Mouse (Mus musculus) stomach, embryonic 14.5 days (tissue): Measurements from ENCODE around the gene Erbb2. TPM values are rescaled to one million over a fixed set of nuclear protein-coding genes. Genes with fewer than 3 reads are reported as not detected.

ENCODE experiments used
- ATAC-seq: fragments of 200-750 bp; cut with Nextera tagmentation; 2 replicates; pipeline ENCODE4 v1.8.0; 2017; ENCODE audit warnings: low read depth, moderate TSS enrichment; ENCODE audit not compliant: insufficient number of reproducible peaks, insufficient read depth, low FRiP score
- H3K27ac ChIP-seq: fragments of 300-500 bp; sonication (generic); 2 replicates; pipeline ENCODE4 v1.5.1; 2014; ENCODE audit warnings: mild to moderate bottlenecking, low read length, moderate library complexity, mixed read lengths
- H3K27me3 ChIP-seq: fragments of 300-500 bp; sonication (generic); 2 replicates; pipeline ENCODE4 v1.6.1; 2014; ENCODE audit warnings: low read length, control low read depth, mixed read lengths; ENCODE audit not compliant: control insufficient read depth, insufficient read depth
- H3K36me3 ChIP-seq: fragments of 300-500 bp; sonication (generic); 2 replicates; pipeline ENCODE4 v1.6.1; 2014; ENCODE audit warnings: mild to moderate bottlenecking, control low read depth, low read length, moderate library complexity, mixed read lengths; ENCODE audit not compliant: control insufficient read depth, insufficient read depth
- H3K4me1 ChIP-seq: fragments of 300-500 bp; sonication (generic); 2 replicates; pipeline ENCODE4 v1.6.1; 2014; ENCODE audit warnings: low read length, control low read depth, mixed read lengths; ENCODE audit not compliant: control insufficient read depth, insufficient read depth
- H3K4me2 ChIP-seq: fragments of 300-500 bp; sonication (generic); replicated peaks from 2 replicates; pipeline ENCODE4 v1.6.1; 2014; ENCODE audit warnings: low read depth, low read length, control low read depth
- H3K4me3 ChIP-seq: fragments of 300-500 bp; sonication (generic); 2 replicates; pipeline ENCODE4 v1.5.1; 2014; ENCODE audit warnings: low read depth, low read length, control low read depth
- H3K9ac ChIP-seq: fragments of 300-500 bp; sonication (generic); replicated peaks from 2 replicates; pipeline ENCODE4 v1.6.1; 2014; ENCODE audit warnings: low read depth, mild to moderate bottlenecking, control low read depth, low read length, moderate library complexity, mixed read lengths
- H3K9me3 ChIP-seq: fragments of 300-500 bp; sonication (generic); 2 replicates; pipeline ENCODE4 v1.6.1; 2016; ENCODE audit warnings: low read depth, low read length, control low read depth; ENCODE audit not compliant: control insufficient read depth
- WGBS: fragments of 180-500 bp; shearing (Covaris S2); extraction: QIAGEN DNeasy Blood & Tissue Kit; methylation state at CpG from one replicate; pipeline ENCODE4 v1.1.7; 2014; 5-methylcytosine and 5-hydroxymethylcytosine counted together
- polyA plus RNA-seq: library from polyadenylated mRNA; unstranded; fragments of >200 nt; fragmentation: Nextera tagmentation; extraction: Ambion mirVana; gene quantifications from 2 replicates; pipeline ENCODE4 v1.2.1, GENCODE M21; 2014

The Erbb2 gene
- polyA plus RNA-seq, 1 experiment from 2014 or later = 48.0 TPM

DNA sequence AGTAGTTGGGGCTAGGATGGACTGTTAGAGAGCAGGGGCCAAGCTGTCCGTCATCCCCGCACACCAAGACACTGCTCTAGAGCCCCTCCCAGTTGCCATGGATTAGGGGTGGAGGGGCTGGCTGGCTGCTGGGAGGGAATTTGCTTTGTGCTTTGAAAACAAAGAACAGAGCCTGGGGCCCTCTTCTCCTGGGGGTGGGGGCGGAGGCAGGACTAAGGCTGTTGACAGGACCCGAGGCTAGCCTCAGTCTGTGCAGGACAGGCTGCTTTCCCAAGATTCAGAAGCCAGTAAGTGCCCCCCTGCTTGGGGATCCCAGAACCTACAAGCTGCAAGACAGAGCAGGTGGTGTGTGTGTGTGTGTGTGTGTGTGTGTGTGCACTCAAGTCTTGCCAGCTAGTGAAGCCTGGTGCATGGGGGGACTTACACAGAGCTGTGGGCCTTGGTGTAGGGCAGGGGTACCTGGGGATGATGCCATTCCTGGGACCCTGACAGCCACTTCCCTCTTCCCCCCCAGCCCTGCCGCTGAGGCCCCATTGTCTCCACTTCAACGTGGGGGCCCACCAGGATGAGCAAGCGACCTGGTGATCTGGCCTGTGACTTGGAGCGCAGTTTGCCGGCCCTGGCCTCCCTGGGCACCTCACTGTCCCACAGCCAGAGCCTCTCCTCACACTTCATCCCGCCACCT lies 40.6 kb upstream of the Erbb2 start:
- peak; percentile 73; the same call in 1 of the 2 replicates for ATAC-seq
- Histone ChIP-seq H3K27ac (no peak overlapping the region), H3K4me1 (0 out of 2 replicates have a peak, but pooled peaks cover 4% of the 10 kb centered on the region), H3K36me3 (peaks cover 19% of the 10 kb centered on the region), H3K9ac (no peak overlapping the region), H3K4me3 (no peak overlapping the region), H3K4me2 (no peak overlapping the region), H3K9me3 (no peaks in the 10 kb centered on the region), H3K27me3 (no peaks in the 10 kb centered on the region)
- WGBS = 61% methylated on average over 7 of the region's 10 CpGs

DNA sequence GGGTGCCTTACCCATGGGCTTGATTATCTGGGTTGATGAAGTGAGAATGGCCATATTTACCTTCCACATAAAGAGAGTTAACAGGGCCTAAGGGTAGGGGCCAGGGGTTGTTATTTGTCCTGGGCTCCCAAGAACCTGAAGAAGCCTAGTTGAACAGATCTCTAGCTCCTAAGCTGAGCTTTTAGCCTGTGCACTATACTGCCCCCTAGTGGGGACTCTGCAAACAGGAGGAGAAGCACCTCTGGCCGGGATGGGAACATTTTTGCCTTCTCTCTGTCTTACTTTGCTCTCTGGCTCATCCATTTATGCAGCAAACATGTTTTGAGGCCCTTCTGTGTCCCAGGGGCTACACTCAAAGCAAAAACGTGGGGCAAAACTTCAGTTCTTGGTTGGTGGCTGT lies 39.9 kb upstream of the Erbb2 start:
- Histone ChIP-seq H3K9ac (no peak overlapping the region), H3K9me3 (no peaks in the 10 kb centered on the region), H3K4me1 (0 out of 2 replicates have a peak, but pooled peaks cover 4% of the 10 kb centered on the region), H3K27ac (no peak overlapping the region), H3K36me3 (peaks cover 24% of the 10 kb centered on the region), H3K4me2 (no peak overlapping the region), H3K27me3 (no peaks in the 10 kb centered on the region), H3K4me3 (no peak overlapping the region)
- WGBS = 11% methylated on average over 2 of the region's 2 CpGs
- no peak for ATAC-seq

DNA sequence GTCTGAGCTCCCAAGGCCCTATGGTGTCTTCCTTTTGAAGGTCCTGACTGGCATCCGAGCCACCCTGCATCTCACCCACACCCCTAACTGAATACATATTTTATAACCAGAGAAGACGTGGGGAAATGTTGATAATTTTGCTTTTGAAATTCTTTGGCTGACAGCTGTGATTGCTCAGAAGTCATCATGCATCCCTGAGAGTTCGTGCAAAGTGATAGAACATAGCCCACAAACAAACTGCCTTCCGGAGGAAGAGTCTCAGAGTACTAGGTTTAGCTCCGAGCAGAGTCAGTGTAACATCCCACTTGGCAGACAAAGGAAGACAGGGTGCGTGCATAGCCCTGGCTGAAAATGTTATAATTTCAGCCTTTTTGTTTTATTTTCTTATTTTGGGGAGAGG lies 39.0 kb upstream of the Erbb2 start:
- H3K4me1 ChIP-seq = 0 out of 2 replicates have a peak, but pooled peaks cover 4% of the 10 kb centered on the region
- H3K4me3 ChIP-seq = no peak overlapping the region
- peaks cover 32% of the 10 kb centered on the region for H3K36me3 ChIP-seq
- ATAC-seq = no peak
- H3K27me3 ChIP-seq = no peaks in the 10 kb centered on the region
- H3K9ac ChIP-seq = no peak overlapping the region
- no peaks in the 10 kb centered on the region for H3K9me3 ChIP-seq
- H3K27ac ChIP-seq = no peak overlapping the region
- H3K4me2 ChIP-seq = no peak overlapping the region
- 81% methylated on average over 6 of the region's 6 CpGs for WGBS

DNA sequence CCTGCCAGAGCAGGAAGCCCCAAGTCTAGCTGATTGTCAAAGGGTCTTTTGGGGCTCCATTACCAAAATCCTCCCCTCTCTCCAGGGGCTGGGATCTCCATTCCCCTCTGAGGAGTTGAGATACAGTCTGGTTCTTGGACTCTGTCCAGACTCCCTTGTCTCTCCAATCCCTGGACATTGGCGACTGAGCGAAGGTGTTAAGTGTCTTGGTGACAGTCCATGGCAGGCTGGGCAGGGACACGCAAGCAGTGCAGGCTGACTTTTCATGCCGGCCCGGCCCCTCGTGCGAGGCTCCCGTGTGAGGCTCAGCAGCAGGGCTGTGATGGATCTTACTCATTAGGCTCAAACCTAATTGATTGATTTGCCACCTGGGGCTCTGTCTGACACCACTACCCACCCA lies 38.0 kb upstream of the Erbb2 start:
- 0 out of 2 replicates have a peak, but pooled peaks cover 4% of the 10 kb centered on the region for H3K4me1 ChIP-seq
- H3K4me2 ChIP-seq = no peak overlapping the region
- H3K9ac ChIP-seq = no peak overlapping the region
- H3K27ac ChIP-seq = no peak overlapping the region
- no peaks in the 10 kb centered on the region for H3K27me3 ChIP-seq
- no peak overlapping the region for H3K4me3 ChIP-seq
- 84% methylated on average over 8 of the region's 8 CpGs for WGBS
- ATAC-seq = no peak
- H3K9me3 ChIP-seq = no peaks in the 10 kb centered on the region
- peaks cover 41% of the 10 kb centered on the region for H3K36me3 ChIP-seq

DNA sequence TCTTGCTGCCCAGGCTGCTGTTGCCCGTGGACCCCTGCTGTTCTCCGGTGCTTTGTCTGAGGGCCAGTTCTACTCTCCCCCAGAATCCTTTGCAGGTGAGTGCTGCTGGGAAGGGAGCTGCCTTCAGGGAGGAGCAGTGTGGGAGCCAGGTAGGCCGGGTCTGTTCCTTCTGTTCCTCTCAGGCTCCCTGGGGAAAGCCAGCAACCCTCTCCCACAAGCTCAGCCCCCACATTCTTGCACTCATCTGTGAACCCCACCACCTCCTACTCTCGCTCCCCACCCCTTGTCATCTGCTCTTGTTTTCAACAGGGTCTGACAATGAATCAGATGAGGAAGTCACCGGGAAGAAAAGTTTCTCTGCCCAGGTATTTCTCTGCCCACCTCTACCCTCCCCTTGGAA lies 35.5 kb upstream of the Erbb2 start:
- Histone ChIP-seq H3K9me3 (no peaks in the 10 kb centered on the region), H3K36me3 (peaks cover 57% of the 10 kb centered on the region), H3K4me3 (no peak overlapping the region), H3K4me2 (no peak overlapping the region), H3K27me3 (no peaks in the 10 kb centered on the region), H3K9ac (no peak overlapping the region), H3K27ac (no peak overlapping the region), H3K4me1 (0 out of 2 replicates have a peak, but pooled peaks cover 4% of the 10 kb centered on the region)
- ATAC-seq = no peak
- WGBS = 80% methylated on average over 5 of the region's 5 CpGs

DNA sequence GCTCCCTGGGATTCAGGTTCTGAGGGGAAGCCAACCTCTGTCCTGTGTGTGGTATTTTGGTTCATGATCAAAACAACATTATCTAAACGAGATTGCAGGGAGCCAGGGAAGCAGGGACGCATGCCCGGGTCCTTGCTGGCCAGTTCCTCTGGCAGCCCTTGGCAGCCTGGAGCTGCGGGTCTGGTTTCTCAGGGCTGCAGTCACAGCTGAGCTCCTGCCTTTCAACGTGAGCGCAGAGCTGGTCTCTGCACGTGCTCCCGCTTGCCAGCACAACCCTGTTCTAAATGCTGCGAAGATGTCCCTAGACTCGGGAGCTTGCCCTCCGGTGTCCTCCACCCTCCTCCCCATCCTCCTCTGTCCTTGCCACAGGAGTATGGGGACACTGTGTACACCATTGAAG lies 34.5 kb upstream of the Erbb2 start:
- H3K4me1 ChIP-seq = no peaks in the 10 kb centered on the region
- whole genome bisulfite sequencing = 83% methylated on average over 11 of the region's 11 CpGs
- H3K9me3 ChIP-seq = no peaks in the 10 kb centered on the region
- peaks cover 56% of the 10 kb centered on the region for H3K36me3 ChIP-seq
- no peaks in the 10 kb centered on the region for H3K27me3 ChIP-seq
- ATAC-seq = no peak
- no peak overlapping the region for H3K9ac ChIP-seq
- H3K4me2 ChIP-seq = no peak overlapping the region
- H3K27ac ChIP-seq = no peak overlapping the region
- H3K4me3 ChIP-seq = no peak overlapping the region

DNA sequence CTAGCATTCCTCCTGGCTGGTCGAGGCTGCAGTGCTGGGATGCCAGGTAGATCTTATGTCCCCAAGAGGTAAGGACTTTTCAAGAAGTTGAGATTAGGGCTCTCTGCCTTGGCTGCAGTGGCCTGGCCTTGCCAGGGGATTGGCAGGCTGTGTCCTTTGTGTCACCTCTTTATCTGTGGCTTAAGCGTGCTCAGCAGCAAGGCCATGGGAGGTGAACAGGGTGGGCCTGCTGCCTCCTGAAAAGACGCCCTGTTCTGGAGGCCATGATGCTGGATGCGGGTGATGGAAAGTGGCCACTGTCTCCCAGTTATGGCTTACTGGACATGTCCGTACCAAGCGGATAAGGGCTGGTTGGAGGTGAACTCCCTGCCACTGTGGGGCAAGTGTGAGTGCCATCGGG lies 32.9 kb upstream of the Erbb2 start:
- no peaks in the 10 kb centered on the region for H3K4me1 ChIP-seq

DNA sequence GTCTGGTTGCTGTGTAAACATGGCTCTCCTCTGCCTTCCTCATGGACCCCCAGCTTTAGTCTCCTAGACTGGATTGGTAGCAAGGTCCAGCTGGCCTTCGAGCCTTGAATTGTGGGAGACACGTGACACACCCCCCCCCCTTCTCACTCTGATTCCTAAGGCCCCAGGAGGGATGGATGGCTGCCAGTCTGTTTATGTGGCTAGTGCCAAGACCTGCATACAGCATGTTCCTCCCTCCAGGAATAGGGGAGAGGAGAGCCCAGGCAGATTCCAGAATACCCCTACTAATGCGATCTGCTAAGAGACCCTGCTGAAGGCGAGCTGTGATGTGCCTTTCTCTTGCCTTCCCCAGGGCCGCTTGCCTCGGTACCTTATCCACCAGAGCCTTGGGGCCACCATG lies 32.2 kb upstream of the Erbb2 start:
- no peaks in the 10 kb centered on the region for H3K9me3 ChIP-seq
- peaks cover 50% of the 10 kb centered on the region for H3K36me3 ChIP-seq
- 79% methylated on average over 6 of the region's 6 CpGs for WGBS
- no peak; the same call in 1 of the 2 replicates for ATAC-seq
- H3K4me3 ChIP-seq = no peak overlapping the region
- H3K27me3 ChIP-seq = no peaks in the 10 kb centered on the region
- no peak overlapping the region for H3K4me2 ChIP-seq
- no peak overlapping the region for H3K9ac ChIP-seq
- no peaks in the 10 kb centered on the region for H3K4me1 ChIP-seq
- H3K27ac ChIP-seq = no peak overlapping the region

More for the DNA sequence above, 32.9 kb upstream of the Erbb2 start:
- H3K27ac ChIP-seq = no peak overlapping the region
- no peak overlapping the region for H3K4me2 ChIP-seq
- ATAC-seq = no peak
- no peaks in the 10 kb centered on the region for H3K27me3 ChIP-seq
- WGBS = 87% methylated on average over 7 of the region's 7 CpGs
- H3K9ac ChIP-seq = no peak overlapping the region
- no peak overlapping the region for H3K4me3 ChIP-seq
- H3K9me3 ChIP-seq = no peaks in the 10 kb centered on the region
- H3K36me3 ChIP-seq = peaks cover 54% of the 10 kb centered on the region

DNA sequence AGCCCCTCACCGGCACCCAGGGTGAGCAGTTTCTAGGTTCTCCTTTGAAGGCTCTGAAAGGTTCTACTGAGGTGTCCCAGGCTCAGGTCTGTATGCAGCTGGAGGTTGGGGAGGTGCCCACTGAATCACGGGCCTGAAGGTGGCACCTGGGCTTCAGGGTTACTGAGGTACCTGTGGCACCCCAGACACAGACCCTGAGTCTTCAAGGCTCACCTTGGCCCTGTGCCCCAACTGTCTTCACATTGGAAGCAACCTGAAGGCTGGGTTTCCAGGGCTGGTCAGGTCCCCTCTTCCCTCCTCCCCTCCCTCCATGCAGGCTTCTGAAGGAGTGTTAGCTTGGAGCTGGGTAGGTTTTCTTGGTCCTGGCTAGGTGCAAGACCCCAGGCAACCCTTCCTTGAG lies 30.6 kb upstream of the Erbb2 start:
- ATAC-seq = no peak
- WGBS = 97% methylated on average over 2 of the region's 2 CpGs
- 0 out of 2 replicates have a peak, but pooled peaks cover 5% of the 10 kb centered on the region for H3K27me3 ChIP-seq

More for the DNA sequence above, 30.6 kb upstream of the Erbb2 start:
- peaks cover 38% of the 10 kb centered on the region for H3K36me3 ChIP-seq
- no peak overlapping the region for H3K27ac ChIP-seq
- H3K9me3 ChIP-seq = no peaks in the 10 kb centered on the region
- H3K4me1 ChIP-seq = no peaks in the 10 kb centered on the region
- no peak overlapping the region for H3K9ac ChIP-seq
- no peak overlapping the region for H3K4me3 ChIP-seq
- H3K4me2 ChIP-seq = no peak overlapping the region
